Mouse (Mus musculus) cortical plate, adult 2 months (tissue): Measurements from ENCODE around the gene Cpox.

Experiments used
- CTCF ChIP-seq: fragments of 200-500 bp; IDR thresholded peaks from 2 replicates; pipeline ENCODE4 v1.5.1; 2011; ENCODE audit warnings: mild to moderate bottlenecking, control low read depth, low read length; ENCODE audit not compliant: insufficient read depth; ENCODE audit errors: extremely low read depth
- POLR2A ChIP-seq: fragments of 200-500 bp; IDR thresholded peaks from 2 replicates; pipeline ENCODE4 v1.6.1; 2011; ENCODE audit warnings: mild to moderate bottlenecking, low read length, control low read depth; ENCODE audit not compliant: insufficient read depth; ENCODE audit errors: extremely low read depth

DNA sequence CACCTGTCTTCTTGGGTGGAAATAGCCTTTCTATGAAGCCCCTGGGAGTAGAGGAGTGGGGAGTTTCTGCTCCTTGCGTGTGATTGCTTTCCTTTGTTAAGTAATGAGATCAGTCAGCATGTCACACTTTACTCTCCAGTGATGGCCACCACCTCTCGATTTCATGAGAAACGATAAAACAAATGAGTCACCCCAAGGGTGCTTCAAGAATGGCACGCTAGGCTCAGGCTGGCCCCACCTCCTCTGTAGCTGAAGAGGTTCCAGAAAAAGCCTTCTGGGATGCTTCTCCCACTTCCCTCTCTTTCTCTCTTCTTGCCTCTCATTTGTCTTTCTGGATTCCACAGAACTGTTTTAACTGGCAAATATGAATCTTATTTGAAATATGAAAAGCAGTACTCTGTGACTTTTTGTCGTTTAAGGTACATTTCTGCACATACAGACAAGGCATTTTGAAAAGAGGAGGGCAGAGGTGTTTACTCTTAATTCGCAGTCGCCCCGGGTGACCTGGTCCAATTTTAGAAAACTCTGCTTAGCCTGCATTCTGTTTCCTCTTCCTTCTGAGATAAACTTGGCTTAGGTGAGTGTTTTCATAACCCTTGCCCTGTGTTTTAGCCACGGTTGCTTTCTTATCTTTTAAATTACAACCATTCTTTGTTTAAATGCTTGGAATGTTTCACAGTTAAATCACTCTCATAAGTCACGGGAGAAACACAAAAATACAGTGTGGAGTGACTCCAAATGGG, 33.5 kb downstream of the Cpox start:
- TF ChIP-seq CTCF: no peak
- no peak for TF ChIP-seq POLR2A
